9 mouse cellular contexts compared by ENCODE assay signal in the genomic region with DNA sequence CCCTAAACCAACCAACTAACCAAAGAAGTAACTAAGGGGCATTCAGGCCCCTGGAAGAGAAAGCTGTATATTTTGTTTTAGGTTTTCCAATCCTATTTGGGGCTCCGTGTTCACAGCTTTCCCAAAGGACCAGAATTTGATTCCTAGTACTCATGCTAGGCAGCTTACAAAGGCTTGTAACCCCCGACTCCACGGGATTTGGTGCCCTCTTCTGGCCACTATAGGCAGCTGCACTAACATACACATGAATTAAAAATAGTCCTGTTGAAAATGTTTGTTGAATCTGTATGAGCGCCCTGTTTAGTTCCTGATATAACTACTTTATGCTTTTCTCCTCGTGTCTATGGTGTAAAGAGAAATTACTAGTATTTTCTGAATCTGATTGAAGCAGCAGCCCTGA. TPM values are rescaled to one million over a fixed set of nuclear protein-coding genes. Genes with fewer than 3 reads are reported as not detected.
DNase-seq lines count a peak whose midpoint lies in the region; ATAC-seq and TF ChIP-seq lines count a peak whose summit lies in the region.
"Had no signal": no experiment of that assay in that cellular context is flagged by ENCODE, and none has a peak within 500 bp of the region (broad histone marks: within the 10 kb centered on the region; RNA-seq: fewer than 3 reads in every experiment).

No protein-coding gene starts in this region.

- peaks cover 10% of the 10 kb centered on the region; the same call in 1 of the 2 replicates for H3K4me1 ChIP-seq in hindbrain, embryonic 10.5 days (replicated peaks)
- H3K4me1 ChIP-seq in hindbrain, embryonic 12.5 days = no peaks in the 10 kb centered on the region
- H3K4me1 ChIP-seq in G1E (ENCODE audit: insufficient read depth, low read depth, low read length) = peaks cover 19% of the 10 kb centered on the region
- no peaks in the 10 kb centered on the region for H3K4me1 ChIP-seq in intestine, embryonic 15.5 days (replicated peaks)
- H3K4me1 ChIP-seq: midbrain, embryonic 12.5 days had no signal

- H3K36me3 ChIP-seq in hindbrain, embryonic 10.5 days = no peaks in the 10 kb centered on the region
- H3K36me3 ChIP-seq in hindbrain, embryonic 12.5 days = no peaks in the 10 kb centered on the region
- H3K36me3 ChIP-seq in G1E (replicated peaks) = no peaks in the 10 kb centered on the region
- H3K36me3 ChIP-seq in myocyte (ENCODE audit: control insufficient read depth, insufficient read depth) = no peaks in the 10 kb centered on the region
- H3K36me3 ChIP-seq in intestine, embryonic 15.5 days = no peaks in the 10 kb centered on the region
- H3K36me3 ChIP-seq: midbrain, embryonic 12.5 days had no signal

- no peaks in the 10 kb centered on the region for H3K9me3 ChIP-seq in hindbrain, embryonic 10.5 days
- H3K9me3 ChIP-seq in hindbrain, embryonic 12.5 days (replicated peaks) = no peaks in the 10 kb centered on the region
- H3K9me3 ChIP-seq in G1E (replicated peaks) = no peaks in the 10 kb centered on the region
- no peaks in the 10 kb centered on the region for H3K9me3 ChIP-seq in intestine, embryonic 15.5 days
- H3K9me3 ChIP-seq: midbrain, embryonic 12.5 days had no signal

- peak; percentile 32 for DNase-seq in hindbrain, embryonic 10.5 days (ENCODE audit: low spot score)
- DNase-seq in 416B (ENCODE audit: low read depth) (peak; percentile 75), G1E (ENCODE audit: low spot score) (no peak)
- DNase-seq in cerebellum, adult 9-11 months = peak; percentile 21
- peak; percentile 25 to 44 for DNase-seq in kidney, postnatal 25 days

- peak; percentile 47 for TF ChIP-seq CTCF in G1E (IDR thresholded peaks at IDR 0.05; ENCODE audit: low read depth, low read length)

- H3K4me2 ChIP-seq in hindbrain, embryonic 12.5 days (replicated peaks) = no peak overlapping the region
- H3K4me2 ChIP-seq in myocyte (ENCODE audit: low read depth) = peak overlapping the region; percentile 36
- H3K4me2 ChIP-seq in intestine, embryonic 15.5 days (replicated peaks) = no peak overlapping the region
- H3K4me2 ChIP-seq: midbrain, embryonic 12.5 days had no signal

- H3K9ac ChIP-seq in hindbrain, embryonic 12.5 days = no peak overlapping the region
- H3K9ac ChIP-seq in intestine, embryonic 15.5 days = no peak overlapping the region
- H3K9ac ChIP-seq: midbrain, embryonic 12.5 days had no signal

- no peaks in the 10 kb centered on the region for H3K27me3 ChIP-seq in hindbrain, embryonic 10.5 days (ENCODE audit: insufficient read depth, poor library complexity, severe bottlenecking)
- H3K27me3 ChIP-seq in hindbrain, embryonic 12.5 days = no peaks in the 10 kb centered on the region
- H3K27me3 ChIP-seq in G1E (ENCODE audit: insufficient read depth, low read length) (no peaks in the 10 kb centered on the region), myocyte (ENCODE audit: control insufficient read depth, insufficient read depth, insufficient read length) (no peaks in the 10 kb centered on the region)
- H3K27me3 ChIP-seq in intestine, embryonic 15.5 days (replicated peaks) = no peaks in the 10 kb centered on the region
- H3K27me3 ChIP-seq: midbrain, embryonic 12.5 days had no signal

- H3K4me3 ChIP-seq in hindbrain, embryonic 10.5 days = no peak overlapping the region
- no peak overlapping the region for H3K4me3 ChIP-seq in hindbrain, embryonic 12.5 days
- H3K4me3 ChIP-seq in G1E (ENCODE audit: low read depth, low read length) (no peak overlapping the region), myocyte (no peak overlapping the region)
- no peak overlapping the region for H3K4me3 ChIP-seq in intestine, embryonic 15.5 days (replicated peaks)
- H3K4me3 ChIP-seq: midbrain, embryonic 12.5 days had no signal

- no peak overlapping the region for H3K27ac ChIP-seq in hindbrain, embryonic 10.5 days
- H3K27ac ChIP-seq in hindbrain, embryonic 12.5 days = no peak overlapping the region
- H3K27ac ChIP-seq in intestine, embryonic 15.5 days = no peak overlapping the region
- H3K27ac ChIP-seq: midbrain, embryonic 12.5 days had no signal

- no peak overlapping the region for H3ac ChIP-seq in myocyte (ENCODE audit: control insufficient read depth, insufficient read length)

- no peaks in the 10 kb centered on the region for H3K79me2 ChIP-seq in myocyte (ENCODE audit: control insufficient read depth, insufficient read depth)

- 12% methylated on average over 5 of the region's 5 CpGs for WGBS in hindbrain, embryonic 10.5 days
- WGBS in hindbrain, embryonic 12.5 days = 14% methylated on average over 5 of the region's 5 CpGs
- 6% methylated on average over 5 of the region's 5 CpGs for WGBS in intestine, embryonic 15.5 days

- TF ChIP-seq POLR2A in myocyte (IDR thresholded peaks at IDR 0.05; ENCODE audit: insufficient read length, low read depth) = no peak

- no peak for ATAC-seq in hindbrain, embryonic 12.5 days (ENCODE audit: low FRiP score)
- ATAC-seq in G1E (ENCODE audit: extremely low read depth, insufficient number of reproducible peaks, low FRiP score, poor library complexity, severe bottlenecking) = no peak
- no peak for ATAC-seq in intestine, embryonic 15.5 days

TF ChIP-seq in myocyte, 11 proteins besides CTCF, POLR2A, EP300 and RAD21:
- no peak for TF ChIP-seq TCF12 (IDR thresholded peaks at IDR 0.05; ENCODE audit: insufficient read depth, poor library complexity, severe bottlenecking)
- TF ChIP-seq SRF (IDR thresholded peaks at IDR 0.05; ENCODE audit: control insufficient read depth, insufficient read length, low read depth) = no peak
- TF ChIP-seq MYOG (IDR thresholded peaks at IDR 0.05; ENCODE audit: control insufficient read depth in 1 of 3, insufficient read depth in 1 of 3, insufficient read length in 2 of 3, low read depth in 2 of 3) = no peak
- no peak for TF ChIP-seq CEBPB (IDR thresholded peaks at IDR 0.05; ENCODE audit: insufficient read depth, poor library complexity, severe bottlenecking)
- no peak for TF ChIP-seq E2F4 (IDR thresholded peaks at IDR 0.05; ENCODE audit: insufficient read depth)
- no peak for TF ChIP-seq REST (IDR thresholded peaks at IDR 0.05; ENCODE audit: insufficient read depth, insufficient read length)
- no peak for TF ChIP-seq TCF3 (IDR thresholded peaks at IDR 0.05; ENCODE audit: insufficient read length, low read depth)
- no peak for TF ChIP-seq POLR2AphosphoS2 (IDR thresholded peaks at IDR 0.05; ENCODE audit: insufficient read length, low read depth)
- TF ChIP-seq MYOD1 (IDR thresholded peaks at IDR 0.05; ENCODE audit: control insufficient read depth in 1 of 3, insufficient read length in 2 of 3, low read depth in 2 of 3) = no peak
- TF ChIP-seq USF1 (IDR thresholded peaks at IDR 0.05; ENCODE audit: low read depth) = no peak
- TF ChIP-seq MAX (IDR thresholded peaks at IDR 0.05; ENCODE audit: low read depth) = no peak
TF ChIP-seq in myocyte: peak in this region for 0.

RNA-seq across cellular contexts. Expression of gene Glod5, which starts 1.1 kb away (rescaled TPM):
- polyA plus RNA-seq in hindbrain, embryonic 10.5 days (2016; fragmentation: Nextera tagmentation; extraction: Ambion mirVana) = not detected in 2 replicates
- not detected in 2 replicates for polyA plus RNA-seq in hindbrain, embryonic 12.5 days (2016; fragmentation: Nextera tagmentation; extraction: Ambion mirVana)
- not detected in 2 replicates for total RNA-seq in G1E (2014; fragmentation: Nextera tagmentation)
- total RNA-seq in G1E (2017) = not detected in 2 replicates
- polyA plus RNA-seq in G1E (2012) = not detected in 2 replicates
- not detected for polyA plus RNA-seq in myocyte (2012; fragmentation: generic; extraction: Trizol)
- 3.6 and 3.8 TPM in 2 replicates for polyA plus RNA-seq in intestine, embryonic 15.5 days (2015; fragmentation: Nextera tagmentation; extraction: Ambion mirVana)
- polyA plus RNA-seq: midbrain, embryonic 12.5 days had no signal

RNA-seq across cellular contexts. Expression of gene Gata1, which starts 39.3 kb away (rescaled TPM):
- 5.3 and 7.4 TPM in 2 replicates for polyA plus RNA-seq in hindbrain, embryonic 10.5 days (2016; fragmentation: Nextera tagmentation; extraction: Ambion mirVana)
- polyA plus RNA-seq in hindbrain, embryonic 12.5 days (2016; fragmentation: Nextera tagmentation; extraction: Ambion mirVana) = 0.98 and 1.5 TPM in 2 replicates
- total RNA-seq in G1E (2014; fragmentation: Nextera tagmentation) (93.3 and 105 TPM in 2 replicates), G1E (2017) (38.1 and 41.0 TPM in 2 replicates)
- polyA plus RNA-seq in G1E (2012) (46.2 and 48.8 TPM in 2 replicates), myocyte (2012; fragmentation: generic; extraction: Trizol) (not detected)
- 1.7 and 2.4 TPM in 2 replicates for polyA plus RNA-seq in intestine, embryonic 15.5 days (2015; fragmentation: Nextera tagmentation; extraction: Ambion mirVana)

RNA-seq across cellular contexts. Expression of gene Suv39h1, which starts 57.4 kb away (rescaled TPM):
- 74.9 and 90.9 TPM in 2 replicates for polyA plus RNA-seq in hindbrain, embryonic 10.5 days (2016; fragmentation: Nextera tagmentation; extraction: Ambion mirVana)
- 58.6 and 60.2 TPM in 2 replicates for polyA plus RNA-seq in hindbrain, embryonic 12.5 days (2016; fragmentation: Nextera tagmentation; extraction: Ambion mirVana)
- total RNA-seq in G1E (2014; fragmentation: Nextera tagmentation) = 64.5 and 66.6 TPM in 2 replicates
- 69.7 and 70.5 TPM in 2 replicates for total RNA-seq in G1E (2017)
- 15.0 and 23.6 TPM in 2 replicates for polyA plus RNA-seq in G1E (2012)
- polyA plus RNA-seq in myocyte (2012; fragmentation: generic; extraction: Trizol) = 16.0 TPM
- polyA plus RNA-seq in intestine, embryonic 15.5 days (2015; fragmentation: Nextera tagmentation; extraction: Ambion mirVana) = 47.5 and 53.3 TPM in 2 replicates
